Mouse (Mus musculus): ENCODE results near the gene Bcat1. TPM values are rescaled to one million over a fixed set of nuclear protein-coding genes. Genes with fewer than 3 reads are reported as not detected.

The Bcat1 gene
- polyA plus RNA-seq, 2 experiments = 10.9 to 34.0 TPM

DNA sequence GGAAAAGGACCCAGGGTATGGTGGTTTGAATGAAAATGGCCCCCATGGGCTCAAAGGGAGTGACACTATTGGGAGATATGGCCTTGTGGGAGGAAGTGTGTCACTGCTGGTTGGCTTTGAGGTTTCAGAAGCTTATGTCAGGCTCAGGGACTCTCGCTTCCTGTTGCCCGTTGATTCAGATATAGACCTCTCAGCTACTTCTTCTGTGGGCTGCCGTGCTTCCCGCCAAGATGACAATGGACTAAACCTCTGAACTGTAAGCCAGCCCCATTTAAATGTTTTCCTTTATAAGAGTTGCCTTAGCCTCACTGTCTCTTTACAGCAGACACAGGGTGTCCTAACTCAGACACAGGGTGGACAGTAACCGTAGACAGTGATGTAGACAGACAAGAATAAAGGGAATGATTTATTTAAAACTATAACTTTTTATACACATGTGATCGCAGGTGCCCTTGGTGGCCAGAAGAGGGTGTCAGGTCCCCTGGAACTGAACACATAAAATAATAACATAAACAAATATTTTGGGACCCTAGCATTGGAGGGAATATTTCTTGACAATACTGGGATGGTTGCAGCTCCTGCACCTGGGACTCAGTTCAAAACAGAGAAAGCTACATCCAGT is 39.6 kb upstream of the Bcat1 start, which contains the start of gene Lrmp:
Gene Lrmp, plus strand, starts transcription at position 178 of the 622 bp plus-strand sequence.
- no peaks in the 10 kb centered on the region for H3K27me3 ChIP-seq (ENCODE audit: control insufficient read depth, insufficient read depth, low read length)
- H3K36me3 ChIP-seq (ENCODE audit: control insufficient read depth, insufficient read depth, low read length) = no peaks in the 10 kb centered on the region
- no peak for TF ChIP-seq POLR2A (IDR thresholded peaks at IDR 0.05; ENCODE audit: borderline replicate concordance, extremely low read depth, insufficient read depth, insufficient read length)
- no peak for ATAC-seq (ENCODE audit: low FRiP score, low read depth)
- H3K27ac ChIP-seq (replicated peaks; ENCODE audit: low read depth, low read length) = no peak within 1 kb of the TSS
- DNase-seq (ENCODE audit: low spot score) = no peak
- H3K9me3 ChIP-seq (ENCODE audit: control insufficient read depth, low read length) = no peaks in the 10 kb centered on the region
- H3K4me2 ChIP-seq (replicated peaks; ENCODE audit: low read depth, low read length, severe bottlenecking) = no peak within 1 kb of the TSS
- H3K4me1 ChIP-seq (ENCODE audit: control insufficient read depth, insufficient read depth, low read length) = peaks cover 8% of the 10 kb centered on the region
- 73% methylated on average over 6 of the region's 6 CpGs for WGBS
- no peak within 1 kb of the TSS for H3K4me3 ChIP-seq (replicated peaks; ENCODE audit: low read length)
- no peak within 1 kb of the TSS for H3K9ac ChIP-seq (ENCODE audit: low read depth, low read length, severe bottlenecking)

- 74% methylated on average over 2 of the region's 2 CpGs for WGBS
- H3K36me3 ChIP-seq (ENCODE audit: control insufficient read depth, insufficient read depth, low read length) = no peaks in the 10 kb centered on the region
- H3K4me2 ChIP-seq (replicated peaks; ENCODE audit: low read depth, low read length, severe bottlenecking) = no peak overlapping the region
- no peaks in the 10 kb centered on the region for H3K9me3 ChIP-seq (ENCODE audit: control insufficient read depth, low read length)
- no peaks in the 10 kb centered on the region for H3K27me3 ChIP-seq (ENCODE audit: control insufficient read depth, insufficient read depth, low read length)
- DNase-seq (ENCODE audit: low spot score) = no peak
- ATAC-seq (ENCODE audit: low FRiP score, low read depth) = no peak
- no peak overlapping the region for H3K4me3 ChIP-seq (replicated peaks; ENCODE audit: low read length)
- H3K4me1 ChIP-seq (ENCODE audit: control insufficient read depth, insufficient read depth, low read length) = peaks cover 8% of the 10 kb centered on the region
- H3K27ac ChIP-seq (replicated peaks; ENCODE audit: low read depth, low read length) = no peak overlapping the region
- TF ChIP-seq POLR2A (IDR thresholded peaks at IDR 0.05; ENCODE audit: borderline replicate concordance, extremely low read depth, insufficient read depth, insufficient read length) = no peak
- no peak overlapping the region for H3K9ac ChIP-seq (ENCODE audit: low read depth, low read length, severe bottlenecking)
Observed at GRCm38 (mm10) chr6:145114561-145114960, 38.6 kb upstream of the Bcat1 start.

DNA sequence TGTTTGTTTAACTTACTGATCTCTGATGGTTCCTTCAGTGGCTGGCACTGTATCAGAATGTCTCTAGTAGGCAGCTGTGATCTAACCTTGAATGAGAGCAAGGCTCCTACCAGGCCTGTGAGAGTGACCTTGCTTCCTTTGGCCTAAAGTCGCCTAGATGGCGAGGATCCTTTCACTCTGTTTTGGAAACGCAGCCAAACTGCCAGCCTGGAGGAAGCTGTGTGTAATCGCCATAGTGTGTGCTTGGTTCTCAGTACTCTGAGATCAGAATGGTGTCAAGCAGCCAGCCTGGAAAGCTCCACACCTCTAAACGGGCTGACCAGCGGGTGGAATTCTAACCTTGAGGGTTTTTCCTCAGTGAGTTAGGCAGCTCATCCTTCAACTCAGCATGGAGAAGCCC is 36.9 kb upstream of the Bcat1 start:
- no peak overlapping the region for H3K27ac ChIP-seq (replicated peaks; ENCODE audit: low read depth, low read length)
- H3K9ac ChIP-seq (ENCODE audit: low read depth, low read length, severe bottlenecking) = no peak overlapping the region
- no peaks in the 10 kb centered on the region for H3K27me3 ChIP-seq (ENCODE audit: control insufficient read depth, insufficient read depth, low read length)
- ATAC-seq (ENCODE audit: low FRiP score, low read depth) (no peak), DNase-seq (ENCODE audit: low spot score) (no peak)
- WGBS = 60% methylated on average over 6 of the region's 6 CpGs
- no peak overlapping the region for H3K4me3 ChIP-seq (replicated peaks; ENCODE audit: low read length)
- H3K4me1 ChIP-seq (ENCODE audit: control insufficient read depth, insufficient read depth, low read length) = peaks cover 8% of the 10 kb centered on the region
- H3K9me3 ChIP-seq (ENCODE audit: control insufficient read depth, low read length) = no peaks in the 10 kb centered on the region
- H3K4me2 ChIP-seq (replicated peaks; ENCODE audit: low read depth, low read length, severe bottlenecking) = no peak overlapping the region
- H3K36me3 ChIP-seq (ENCODE audit: control insufficient read depth, insufficient read depth, low read length) = no peaks in the 10 kb centered on the region
- no peak for TF ChIP-seq POLR2A (IDR thresholded peaks at IDR 0.05; ENCODE audit: borderline replicate concordance, extremely low read depth, insufficient read depth, insufficient read length)

DNA sequence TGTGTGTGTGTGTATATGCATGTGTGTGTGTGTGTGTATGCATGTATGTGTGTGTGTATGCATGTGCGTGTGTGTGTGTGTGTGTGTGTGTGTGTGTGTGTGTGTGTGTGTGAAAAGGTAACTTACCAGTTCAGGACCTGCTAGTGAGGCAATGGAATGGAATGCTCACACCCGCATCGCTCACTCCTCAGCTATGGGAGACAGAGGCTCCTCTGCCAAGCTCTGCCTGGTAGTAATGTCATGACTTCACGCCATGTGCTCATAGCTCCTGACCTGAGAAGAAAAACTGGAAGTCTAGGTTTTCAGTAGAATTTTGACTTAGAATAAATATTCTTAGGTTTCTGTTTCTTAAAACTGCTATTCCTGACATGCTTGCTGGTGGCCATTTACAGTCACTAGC is 34.8 kb upstream of the Bcat1 start:
- H3K27ac ChIP-seq (replicated peaks; ENCODE audit: low read depth, low read length) = no peak overlapping the region
- no peak overlapping the region for H3K9ac ChIP-seq (ENCODE audit: low read depth, low read length, severe bottlenecking)
- H3K4me1 ChIP-seq (ENCODE audit: control insufficient read depth, insufficient read depth, low read length) = no peaks in the 10 kb centered on the region
- no peak for TF ChIP-seq POLR2A (IDR thresholded peaks at IDR 0.05; ENCODE audit: borderline replicate concordance, extremely low read depth, insufficient read depth, insufficient read length)
- H3K27me3 ChIP-seq (ENCODE audit: control insufficient read depth, insufficient read depth, low read length) = no peaks in the 10 kb centered on the region
- no peaks in the 10 kb centered on the region for H3K9me3 ChIP-seq (ENCODE audit: control insufficient read depth, low read length)
- WGBS = 83% methylated on average over 4 of the region's 4 CpGs
- no peak overlapping the region for H3K4me3 ChIP-seq (replicated peaks; ENCODE audit: low read length)
- H3K4me2 ChIP-seq (replicated peaks; ENCODE audit: low read depth, low read length, severe bottlenecking) = no peak overlapping the region
- no peaks in the 10 kb centered on the region for H3K36me3 ChIP-seq (ENCODE audit: control insufficient read depth, insufficient read depth, low read length)
- no peak for ATAC-seq (ENCODE audit: low FRiP score, low read depth)
- no peak for DNase-seq (ENCODE audit: low spot score)

DNA sequence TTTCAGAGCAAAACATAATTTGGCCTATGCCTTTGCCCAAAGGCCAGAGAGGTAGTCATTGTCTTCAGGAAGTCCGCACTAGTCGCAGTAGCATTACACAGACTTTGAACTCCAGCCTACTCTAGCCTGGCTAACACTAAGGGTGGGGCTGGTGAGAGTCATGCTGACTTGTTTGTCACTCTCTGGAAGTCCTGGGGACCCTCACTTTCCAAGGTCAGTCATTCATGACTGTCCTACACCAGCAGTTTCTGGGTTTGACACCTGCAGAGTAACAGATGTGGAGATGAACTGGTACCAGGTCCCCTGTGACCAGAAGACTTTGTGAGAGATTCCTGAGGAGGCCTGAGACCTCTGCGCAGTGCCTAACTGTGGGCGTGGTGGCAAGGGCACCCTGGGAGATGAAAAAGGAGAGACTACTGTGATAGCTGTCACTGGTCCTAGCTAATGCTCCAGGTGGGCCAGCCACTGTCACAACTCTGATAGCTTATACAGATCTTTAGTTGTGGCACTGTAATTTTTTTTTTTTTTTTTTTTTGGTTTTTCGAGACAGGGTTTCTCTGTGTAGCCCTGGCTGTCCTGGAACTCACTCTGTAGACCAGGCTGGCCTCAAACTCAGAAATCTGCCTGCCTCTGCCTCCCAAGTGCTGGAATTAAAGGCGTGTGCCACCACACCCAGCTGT is 30.3 kb upstream of the Bcat1 start:
- ATAC-seq (ENCODE audit: low FRiP score, low read depth) = no peak
- Histone ChIP-seq H3K27me3 (ENCODE audit: control insufficient read depth, insufficient read depth, low read length) (no peaks in the 10 kb centered on the region), H3K4me2 (replicated peaks; ENCODE audit: low read depth, low read length, severe bottlenecking) (no peak overlapping the region), H3K4me3 (replicated peaks; ENCODE audit: low read length) (no peak overlapping the region), H3K9me3 (ENCODE audit: control insufficient read depth, low read length) (no peaks in the 10 kb centered on the region), H3K27ac (replicated peaks; ENCODE audit: low read depth, low read length) (no peak overlapping the region), H3K4me1 (ENCODE audit: control insufficient read depth, insufficient read depth, low read length) (peaks cover 8% of the 10 kb centered on the region), H3K36me3 (ENCODE audit: control insufficient read depth, insufficient read depth, low read length) (no peaks in the 10 kb centered on the region), H3K9ac (ENCODE audit: low read depth, low read length, severe bottlenecking) (no peak overlapping the region)
- no peak for TF ChIP-seq POLR2A (IDR thresholded peaks at IDR 0.05; ENCODE audit: borderline replicate concordance, extremely low read depth, insufficient read depth, insufficient read length)
- DNase-seq (ENCODE audit: low spot score) = no peak
- 83% methylated on average over 5 of the region's 6 CpGs for WGBS

Data from limb, embryonic 14.5 days (tissue).